Mouse (Mus musculus): Measurements from ENCODE around the gene AB124611.
A peak's percentile ranks its signal among the peaks of the same experiment; 100 is the strongest.
"Not testable (repeated sequence)": the region's sequence is repeated elsewhere in the genome, so short reads cannot be mapped to it uniquely, and the experiment has no call there.

The AB124611 gene

GRCm38 (mm10) chr9:21565004-21565586 lies 39.1 kb downstream of the AB124611 start:
- no peak for DNase-seq (ENCODE audit: low spot score)

GRCm38 (mm10) chr9:21566538-21566937 lies 40.6 kb downstream of the AB124611 start:
- DNase-seq (ENCODE audit: low spot score): no peak

DNA sequence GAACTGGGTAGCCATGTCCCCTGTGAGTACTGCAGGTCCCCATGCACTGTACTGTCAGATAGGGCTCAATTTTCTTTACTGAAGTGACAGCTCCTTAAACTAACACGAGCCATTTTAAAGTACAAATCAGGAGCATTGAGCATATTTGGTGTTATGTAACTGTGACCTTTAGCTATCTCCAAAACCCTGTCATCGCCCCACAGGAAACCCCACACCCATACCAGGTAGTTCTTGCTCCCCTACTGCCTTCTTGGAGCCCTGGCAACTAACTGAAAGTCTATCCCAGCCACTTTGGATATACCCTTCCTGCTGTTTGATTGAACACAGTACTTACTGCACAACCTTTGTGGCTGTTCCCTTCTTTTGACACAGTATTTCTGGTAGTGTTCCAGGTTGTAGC lies 41.1 kb downstream of the AB124611 start:
- no peak for DNase-seq (ENCODE audit: low spot score)

DNA sequence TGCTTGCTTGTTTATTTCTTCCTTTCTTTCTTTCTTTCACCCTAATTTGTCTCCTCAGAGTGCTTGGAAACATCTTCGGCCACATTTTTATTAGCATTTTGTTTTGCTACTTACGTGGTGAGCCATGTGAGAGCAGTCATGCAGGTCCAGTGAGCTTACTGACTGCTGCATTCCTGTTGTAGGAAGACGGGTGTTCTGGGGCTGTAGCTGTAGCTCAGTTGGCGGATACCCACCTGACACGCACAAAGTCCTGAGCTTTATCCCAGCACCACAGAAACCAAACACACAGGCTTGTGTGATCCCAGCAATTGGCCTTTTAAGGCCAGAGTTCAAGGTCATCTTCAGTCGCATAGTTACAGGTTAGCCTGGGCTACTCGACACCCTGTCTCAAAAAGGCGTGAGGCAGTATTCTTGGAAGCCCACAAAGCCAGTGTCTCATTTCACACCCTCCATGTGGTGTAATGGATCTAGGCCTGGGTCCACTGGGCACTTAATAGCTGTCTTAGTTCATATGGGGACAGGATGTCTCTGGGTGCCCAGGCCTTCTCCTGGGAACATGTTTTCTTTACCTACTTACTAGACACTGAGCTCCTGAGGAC lies 42.8 kb downstream of the AB124611 start:
- no peak for DNase-seq (ENCODE audit: low spot score)

DNA sequence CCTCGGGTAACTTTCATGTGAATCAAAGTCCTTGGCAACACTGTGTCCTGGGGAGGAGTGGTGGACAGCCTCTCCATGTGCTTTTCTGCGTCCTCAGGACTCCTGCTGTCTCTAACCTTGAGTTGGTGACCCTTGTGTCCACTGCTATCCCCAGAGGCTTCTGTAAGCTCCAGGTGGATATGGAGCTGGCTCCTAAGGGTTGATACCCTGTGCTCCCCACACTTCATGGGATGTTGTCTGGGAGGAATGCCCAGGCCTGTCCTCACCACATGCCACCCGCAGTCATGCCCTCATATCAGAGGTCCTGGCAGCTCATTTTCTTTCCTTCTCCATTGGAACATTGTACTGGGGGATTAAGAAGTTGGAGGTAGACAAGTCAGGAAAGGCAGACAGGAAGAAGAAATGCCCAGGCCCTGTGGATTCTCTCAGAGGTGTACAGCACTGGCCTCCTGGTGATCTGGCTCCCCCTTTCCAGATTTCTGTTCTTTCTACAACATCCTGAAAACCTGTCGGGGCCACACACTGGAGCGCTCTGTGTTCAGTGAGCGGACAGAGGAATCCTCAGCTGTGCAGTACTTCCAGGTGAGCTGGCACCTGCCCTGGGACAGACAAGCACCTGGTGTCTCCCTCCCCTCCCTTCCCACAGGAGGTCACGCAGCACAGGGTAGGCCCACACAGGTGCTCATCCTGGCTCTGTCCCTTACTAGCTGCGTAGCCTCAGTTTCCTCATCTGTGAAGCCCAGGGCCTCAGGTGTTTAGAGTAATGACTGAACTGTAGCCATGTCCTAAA lies 48.2 kb downstream of the AB124611 start:
- DNase-seq (ENCODE audit: low spot score): no peak

- no peak for DNase-seq (ENCODE audit: low spot score)
Measured at GRCm38 (mm10) chr9:21575253-21575652, 49.3 kb downstream of the AB124611 start.

- DNase-seq (ENCODE audit: low spot score): no peak
Measured at GRCm38 (mm10) chr9:21576286-21576685, 50.3 kb downstream of the AB124611 start.

GRCm38 (mm10) chr9:21578226-21578625 lies 52.2 kb downstream of the AB124611 start:
- DNase-seq (ENCODE audit: low spot score): no peak

- no peak for DNase-seq (ENCODE audit: low spot score)
Measured at GRCm38 (mm10) chr9:21585401-21585800, 59.4 kb downstream of the AB124611 start.

- DNase-seq (ENCODE audit: low spot score): no peak
Measured at GRCm38 (mm10) chr9:21587678-21588349, 61.8 kb downstream of the AB124611 start.

GRCm38 (mm10) chr9:21588350-21588749 lies 62.4 kb downstream of the AB124611 start:
- no peak for DNase-seq (ENCODE audit: low spot score)

DNA sequence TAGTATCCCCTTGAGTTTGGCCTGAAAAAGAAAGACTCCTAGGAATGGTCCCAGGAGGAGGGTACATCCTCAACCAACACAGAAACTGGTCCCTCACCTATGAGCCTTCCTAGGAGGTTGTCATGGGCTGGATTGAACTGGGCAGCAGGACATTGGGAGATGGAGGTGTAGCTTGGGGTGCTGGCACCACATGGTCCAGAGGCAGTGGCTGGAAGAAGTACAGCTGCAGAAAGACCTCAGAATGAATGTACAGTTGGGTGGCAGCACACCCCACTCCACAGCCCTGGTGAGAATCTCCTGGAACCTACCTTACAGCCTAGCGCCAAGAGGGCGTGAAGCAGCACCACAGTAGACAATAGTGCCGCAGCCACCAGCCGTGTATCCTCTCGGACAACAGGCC lies 63.6 kb downstream of the AB124611 start:
- no peak for DNase-seq (ENCODE audit: low spot score)

DNA sequence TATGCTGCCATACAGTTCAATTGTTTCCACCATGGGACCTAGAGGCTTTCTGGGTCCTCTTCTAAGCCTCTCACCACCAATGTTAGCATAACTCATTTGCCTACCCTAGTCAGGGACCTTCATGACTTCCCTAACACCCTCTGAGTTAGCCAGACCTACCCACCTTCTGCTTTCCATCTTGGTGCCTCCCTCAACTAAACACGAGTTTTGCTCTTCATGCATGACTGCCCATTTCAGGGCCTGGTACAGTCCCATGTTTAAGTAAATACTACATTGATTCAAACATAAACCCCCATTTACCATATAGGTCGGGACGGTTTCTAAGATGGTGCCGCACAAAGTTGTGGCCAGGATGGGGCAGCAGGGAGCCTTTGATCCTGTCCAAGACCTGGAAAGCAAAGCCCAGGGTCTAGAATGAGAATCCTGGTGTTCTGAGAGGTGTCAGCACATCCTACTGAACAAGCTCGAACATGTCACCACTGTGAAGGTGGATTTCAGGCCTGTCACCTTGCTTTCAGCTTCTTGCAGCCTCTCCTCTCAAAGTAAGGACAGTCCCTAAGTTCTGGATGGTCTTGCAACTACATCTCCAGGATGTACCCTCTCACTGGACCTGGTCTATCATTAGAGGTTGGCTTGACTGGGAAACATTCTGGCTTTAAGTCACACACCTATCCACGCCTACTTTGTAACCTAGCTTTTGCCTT lies 65.3 kb downstream of the AB124611 start:
- no peak for DNase-seq (ENCODE audit: low spot score)

- DNase-seq (ENCODE audit: low spot score): no peak
Measured at GRCm38 (mm10) chr9:21591831-21592702, 66.1 kb downstream of the AB124611 start.

GRCm38 (mm10) chr9:21592703-21593121 lies 66.7 kb downstream of the AB124611 start, which contains the start of the genes Timm29 and Yipf2:
Gene Timm29, plus strand, starts transcription at chr9:21592722.
Gene Yipf2, minus strand, starts transcription at chr9:21592828.
- peak; percentile 94 for DNase-seq (ENCODE audit: low spot score)

GRCm38 (mm10) chr9:21593122-21593721 lies 67.2 kb downstream of the AB124611 start:
- DNase-seq (ENCODE audit: low spot score): no peak

DNA sequence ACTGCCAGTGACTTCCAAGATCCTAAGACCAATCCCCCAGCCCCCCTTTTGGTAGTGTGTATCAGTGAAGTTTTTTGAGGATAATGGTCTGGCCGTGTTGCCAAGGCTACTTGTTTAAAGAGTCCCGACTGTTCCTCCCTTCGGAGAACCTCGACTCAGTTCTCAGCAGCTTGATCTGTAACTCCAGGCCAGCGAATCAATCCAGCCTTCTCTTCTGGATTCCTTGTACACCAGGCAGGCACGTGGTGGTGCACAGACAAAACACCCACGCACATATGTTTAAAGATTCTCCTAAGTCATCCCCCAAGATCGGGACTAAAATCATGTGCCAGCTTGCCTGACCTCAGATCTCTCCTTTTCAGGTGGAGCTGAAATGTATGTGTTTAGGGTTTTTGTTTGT lies 68.4 kb downstream of the AB124611 start:
- not testable (repeated sequence) for DNase-seq (ENCODE audit: low spot score)

DNA sequence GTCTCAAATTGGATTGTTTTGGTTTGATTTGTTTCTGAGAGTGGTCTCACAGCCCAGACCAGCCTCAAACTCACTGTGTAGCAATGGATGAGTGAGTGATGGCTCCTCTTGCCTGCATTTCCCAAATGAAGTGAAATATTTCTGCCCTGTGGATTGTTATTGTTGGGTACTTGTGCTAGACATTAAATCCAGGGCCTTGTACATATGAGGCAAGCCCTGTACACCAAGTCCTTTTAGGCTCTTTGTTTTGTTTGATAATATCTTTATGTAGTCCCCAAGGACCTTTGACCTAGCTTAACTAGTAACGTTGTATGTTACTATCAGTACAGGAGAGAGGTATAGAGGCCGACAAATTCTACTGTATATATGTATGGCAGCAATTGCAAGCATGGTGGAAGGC lies 68.9 kb downstream of the AB124611 start:
- DNase-seq (ENCODE audit: low spot score): no peak

Measured in layer of hippocampus, adult 9-10 months (tissue).